17 mouse cellular contexts compared by ENCODE assay signal in the genomic region with DNA sequence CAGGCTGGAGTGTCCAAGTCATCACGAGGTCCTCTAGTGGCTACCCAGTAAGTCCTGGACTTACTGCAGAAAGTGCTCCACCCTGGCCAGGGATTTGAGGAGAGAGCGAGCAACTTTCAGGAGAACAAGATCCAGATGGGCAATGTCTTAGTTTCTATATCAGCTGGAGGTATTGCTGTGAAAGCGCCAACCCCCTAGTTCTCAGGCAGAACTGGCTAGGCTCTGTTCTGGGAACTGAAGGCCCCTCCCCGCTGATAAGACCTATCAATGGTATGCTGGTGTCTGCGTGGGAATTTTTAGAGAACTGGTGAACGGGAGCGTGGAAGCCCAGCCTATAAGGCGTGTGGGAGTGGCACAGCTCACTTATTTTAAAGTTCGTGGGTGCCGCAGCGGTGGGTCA. TPM values are rescaled to one million over a fixed set of nuclear protein-coding genes. Genes with fewer than 3 reads are reported as not detected.
DNase-seq lines count a peak whose midpoint lies in the region; ATAC-seq and TF ChIP-seq lines count a peak whose summit lies in the region.
"Had no signal": no experiment of that assay in that cellular context is flagged by ENCODE, and none has a peak within 500 bp of the region (broad histone marks: within the 10 kb centered on the region; RNA-seq: fewer than 3 reads in every experiment).

No protein-coding gene starts in this region.

- H3K4me1 ChIP-seq in ES-E14 (ENCODE audit: control insufficient read depth in 2 of 2, insufficient read depth in 2 of 2, low read length in 2 of 2, poor library complexity in 1 of 2), result peaks cover 4 to 8% of the 10 kb centered on the region in 2 experiments
- H3K4me1 ChIP-seq in heart, embryonic 15.5 days (replicated peaks), result peaks cover 6% of the 10 kb centered on the region; the same call in 1 of the 2 replicates
- peaks cover 14% of the 10 kb centered on the region for H3K4me1 ChIP-seq in liver, embryonic 13.5 days (replicated peaks)
- peaks cover 1% of the 10 kb centered on the region; the same call in 1 of the 2 replicates for H3K4me1 ChIP-seq in forebrain, embryonic 10.5 days
- no peaks in the 10 kb centered on the region for H3K4me1 ChIP-seq in intestine, embryonic 15.5 days (replicated peaks)
- H3K4me1 ChIP-seq in midbrain, postnatal 0 days (ENCODE audit: insufficient read depth, low read length), result no peaks in the 10 kb centered on the region
- H3K4me1 ChIP-seq: limb, embryonic 12.5 days; midbrain, embryonic 10.5 days had no signal

- DNase-seq in ES-E14 (ENCODE audit: low read depth, low spot score), result no peak
- peak; percentile 97 for DNase-seq in heart, adult 11 months
- peak; percentile 57 for DNase-seq in liver, embryonic 13.5 days
- DNase-seq in forebrain, embryonic 10.5 days (ENCODE audit: extremely low spot score, low spot score), result no peak
- no peak for DNase-seq in midbrain, postnatal 0 days (ENCODE audit: low spot score)
- DNase-seq in kidney, postnatal 4 days, result no peak
- DNase-seq: B cell, adult 2 months; cerebellum, adult 2 months; embryo, embryonic 11 days; kidney, postnatal 14 days; layer of hippocampus, postnatal 36 days; lung, postnatal 14 days had no signal

- no peak overlapping the region for H3K4me2 ChIP-seq in heart, embryonic 15.5 days
- peak overlapping the region; percentile 46 for H3K4me2 ChIP-seq in liver, embryonic 13.5 days
- no peak overlapping the region for H3K4me2 ChIP-seq in intestine, embryonic 15.5 days (replicated peaks)
- H3K4me2 ChIP-seq in midbrain, postnatal 0 days (ENCODE audit: low read depth, low read length, poor library complexity, severe bottlenecking), result no peak overlapping the region
- H3K4me2 ChIP-seq: limb, embryonic 12.5 days had no signal

- H3K9me3 ChIP-seq in ES-E14 (ENCODE audit: control insufficient read depth, insufficient read depth, low read depth, low read length), result no peaks in the 10 kb centered on the region
- 0 out of 2 replicates have a peak, but pooled peaks cover 3% of the 10 kb centered on the region for H3K9me3 ChIP-seq in heart, embryonic 15.5 days (replicated peaks)
- no peaks in the 10 kb centered on the region; the same call in 1 of the 2 replicates for H3K9me3 ChIP-seq in liver, embryonic 13.5 days (replicated peaks)
- peaks cover 10% of the 10 kb centered on the region; the same call in 1 of the 2 replicates for H3K9me3 ChIP-seq in forebrain, embryonic 10.5 days
- H3K9me3 ChIP-seq in intestine, embryonic 15.5 days, result no peaks in the 10 kb centered on the region
- H3K9me3 ChIP-seq in midbrain, postnatal 0 days (ENCODE audit: low read length), result no peaks in the 10 kb centered on the region

- no peaks in the 10 kb centered on the region for H3K27me3 ChIP-seq in heart, embryonic 15.5 days
- no peaks in the 10 kb centered on the region for H3K27me3 ChIP-seq in liver, embryonic 13.5 days
- no peaks in the 10 kb centered on the region for H3K27me3 ChIP-seq in forebrain, embryonic 10.5 days (ENCODE audit: poor library complexity, severe bottlenecking)
- H3K27me3 ChIP-seq in intestine, embryonic 15.5 days (replicated peaks), result no peaks in the 10 kb centered on the region
- no peaks in the 10 kb centered on the region for H3K27me3 ChIP-seq in midbrain, postnatal 0 days (ENCODE audit: insufficient read depth, low read length)
- H3K27me3 ChIP-seq: limb, embryonic 12.5 days had no signal

- in situ Hi-C loops in ES-E14 (cut with MboI; ENCODE audit: low sequenced_read_pairs in 2 of 2, unreplicated experiment in 2 of 2), result loop anchor here (10.0 to 25.0 kb wide), 2 partner anchors 188 to 265 kb away; a partner anchor contains a TSS

- H3K36me3 ChIP-seq in ES-E14 (ENCODE audit: control insufficient read depth, insufficient read depth, low read length, poor library complexity, severe bottlenecking), result peaks cover 2% of the 10 kb centered on the region; the same call in 1 of the 2 replicates
- H3K36me3 ChIP-seq in heart, embryonic 15.5 days, result no peaks in the 10 kb centered on the region
- H3K36me3 ChIP-seq in liver, embryonic 13.5 days, result no peaks in the 10 kb centered on the region
- no peaks in the 10 kb centered on the region for H3K36me3 ChIP-seq in forebrain, embryonic 10.5 days (replicated peaks)
- no peaks in the 10 kb centered on the region for H3K36me3 ChIP-seq in intestine, embryonic 15.5 days
- H3K36me3 ChIP-seq in midbrain, postnatal 0 days (ENCODE audit: insufficient read depth, low read length), result no peaks in the 10 kb centered on the region
- H3K36me3 ChIP-seq: limb, embryonic 12.5 days; midbrain, embryonic 10.5 days had no signal

- ATAC-seq in heart, embryonic 15.5 days (replicated peaks; ENCODE audit: insufficient number of reproducible peaks, insufficient read depth, low FRiP score, low read depth), result peak; percentile 60; the same call in 1 of the 2 replicates
- ATAC-seq in liver, embryonic 13.5 days (ENCODE audit: low read depth), result peak; percentile 85
- ATAC-seq in intestine, embryonic 15.5 days, result no peak; the same call in 1 of the 2 replicates
- no peak for ATAC-seq in midbrain, postnatal 0 days (ENCODE audit: low FRiP score)
- ATAC-seq: inflammation-experienced regulatory T-cells, adult 6 months had no signal

- H3K27ac ChIP-seq in ES-E14 (ENCODE audit: insufficient read depth, low read depth, low read length, poor library complexity, severe bottlenecking), result peak overlapping the region; percentile 27
- H3K27ac ChIP-seq in heart, embryonic 15.5 days, result peak overlapping the region; percentile 40; the same call in 1 of the 2 replicates
- H3K27ac ChIP-seq in liver, embryonic 13.5 days, result no peak overlapping the region
- no peak overlapping the region for H3K27ac ChIP-seq in forebrain, embryonic 10.5 days
- H3K27ac ChIP-seq in intestine, embryonic 15.5 days, result no peak overlapping the region
- H3K27ac ChIP-seq in midbrain, postnatal 0 days (ENCODE audit: low read depth, low read length), result no peak overlapping the region
- H3K27ac ChIP-seq: limb, embryonic 12.5 days; midbrain, embryonic 10.5 days had no signal

- TF ChIP-seq CTCF in midbrain, postnatal 0 days (IDR thresholded peaks at IDR 0.05), result no peak

- WGBS in heart, embryonic 15.5 days, result 45% methylated on average over 11 of the region's 11 CpGs
- WGBS in liver, embryonic 13.5 days (ENCODE audit: insufficient replicate concordance), result 38% methylated on average over 11 of the region's 11 CpGs
- WGBS in forebrain, embryonic 10.5 days, result 89% methylated on average over 11 of the region's 11 CpGs
- WGBS in intestine, embryonic 15.5 days, result 75% methylated on average over 11 of the region's 11 CpGs
- WGBS in midbrain, postnatal 0 days, result 93% methylated on average over 11 of the region's 11 CpGs

- H3K4me3 ChIP-seq in ES-E14 (ENCODE audit: insufficient read depth in 1 of 2, low read depth in 1 of 2, low read length in 2 of 2, poor library complexity in 1 of 2, severe bottlenecking in 1 of 2), result peak overlapping the region; percentile 69 to 74
- H3K4me3 ChIP-seq in heart, embryonic 15.5 days, result no peak overlapping the region
- H3K4me3 ChIP-seq in liver, embryonic 13.5 days (replicated peaks), result no peak overlapping the region
- no peak overlapping the region for H3K4me3 ChIP-seq in forebrain, embryonic 10.5 days
- H3K4me3 ChIP-seq in intestine, embryonic 15.5 days (replicated peaks), result no peak overlapping the region
- H3K4me3 ChIP-seq in midbrain, postnatal 0 days (ENCODE audit: low read depth, low read length), result no peak overlapping the region
- H3K4me3 ChIP-seq: limb, embryonic 12.5 days; midbrain, embryonic 10.5 days had no signal

- peak overlapping the region; percentile 80 for H3K9ac ChIP-seq in ES-E14 (ENCODE audit: insufficient read depth, low read depth, low read length, poor library complexity, severe bottlenecking)
- H3K9ac ChIP-seq in heart, embryonic 15.5 days, result no peak overlapping the region
- no peak overlapping the region for H3K9ac ChIP-seq in liver, embryonic 13.5 days
- H3K9ac ChIP-seq in intestine, embryonic 15.5 days, result no peak overlapping the region
- no peak overlapping the region for H3K9ac ChIP-seq in midbrain, postnatal 0 days (replicated peaks; ENCODE audit: low read length, poor library complexity, severe bottlenecking)
- H3K9ac ChIP-seq: limb, embryonic 12.5 days had no signal

TF ChIP-seq in ES-E14, 5 proteins besides CTCF, POLR2A, EP300 and RAD21:
- no peak for TF ChIP-seq ZNF384 (IDR thresholded peaks at IDR 0.05; ENCODE audit: low read depth, low read length)
- no peak for TF ChIP-seq ZC3H11A (IDR thresholded peaks at IDR 0.05; ENCODE audit: borderline replicate concordance, low read depth, low read length)
- TF ChIP-seq CHD2 (IDR thresholded peaks at IDR 0.05; ENCODE audit: low read depth, low read length), result no peak
- TF ChIP-seq HCFC1 (IDR thresholded peaks at IDR 0.05; ENCODE audit: borderline replicate concordance, insufficient read depth, low read length), result no peak
- TF ChIP-seq MAFK (IDR thresholded peaks at IDR 0.05; ENCODE audit: insufficient read depth, low read depth, low read length), result no peak

RNA-seq across cellular contexts. Expression of a gene that starts 35.2 kb away (rescaled TPM):
- total RNA-seq in ES-E14 (2012; rRNA removed), result 44.8 and 69.2 TPM in 2 replicates
- 0.09 and 0.14 TPM in 2 replicates for polyA plus RNA-seq in heart, embryonic 15.5 days (2015; fragmentation: Nextera tagmentation; extraction: Ambion mirVana)
- 0.54 and 0.75 TPM in 2 replicates for polyA plus RNA-seq in liver, embryonic 13.5 days (2015; fragmentation: Nextera tagmentation; extraction: Ambion mirVana)
- 0.10 TPM in 1 of 2 replicates, not detected in the other for polyA plus RNA-seq in forebrain, embryonic 10.5 days (2016; fragmentation: Nextera tagmentation; extraction: Ambion mirVana)
- polyA plus RNA-seq in intestine, embryonic 15.5 days (2015; fragmentation: Nextera tagmentation; extraction: Ambion mirVana), result 5.1 and 6.9 TPM in 2 replicates
- 0.14 and 0.33 TPM in 2 replicates for total RNA-seq in midbrain, postnatal 0 days (2014; rRNA removed)
- polyA plus RNA-seq in midbrain, postnatal 0 days (2015; fragmentation: Nextera tagmentation; extraction: Ambion mirVana), result 0.06 and 0.10 TPM in 2 replicates
- total RNA-seq: layer of hippocampus, postnatal 36 days had no signal
- polyA plus RNA-seq: inflammation-experienced regulatory T-cells, adult 6 months; limb, embryonic 12.5 days; midbrain, embryonic 10.5 days had no signal

Comparison
In these comparisons a context has a peak if more than half of its experiments do, and no peak if none do; other contexts are left out.
1. DNase-seq: peak in heart, adult 11 months (single experiment) and liver, embryonic 13.5 days (single experiment); none in ES-E14 (single experiment), forebrain, embryonic 10.5 days (single experiment), midbrain, postnatal 0 days (single experiment) and kidney, postnatal 4 days (0 of 2).
2. H3K27ac ChIP-seq: peak in ES-E14 (single experiment) and heart, embryonic 15.5 days (single experiment); none in liver, embryonic 13.5 days (single experiment), forebrain, embryonic 10.5 days (single experiment), intestine, embryonic 15.5 days (single experiment) and midbrain, postnatal 0 days (single experiment).
3. H3K4me3 ChIP-seq: peak in ES-E14 (2 of 2); none in heart, embryonic 15.5 days (single experiment), liver, embryonic 13.5 days (single experiment), forebrain, embryonic 10.5 days (single experiment), intestine, embryonic 15.5 days (single experiment) and midbrain, postnatal 0 days (single experiment).
4. ATAC-seq: peak in heart, embryonic 15.5 days (single experiment) and liver, embryonic 13.5 days (single experiment); none in intestine, embryonic 15.5 days (single experiment) and midbrain, postnatal 0 days (single experiment).